Mouse (Mus musculus) myocyte (in vitro differentiated cells): ENCODE data around the gene Jagn1.

Experiments used
- MAX ChIP-seq: IDR thresholded peaks from one replicate; pipeline ENCODE4 v1.6.1; 2011; ENCODE audit warnings: low read depth, mild to moderate bottlenecking, control low read depth
- MYOD1 ChIP-seq, 3 experiments: IDR thresholded peaks; one replicate each; pipeline ENCODE4 v1.6.1; 2011; ENCODE audit warnings: control low read depth in 2 of 3, low read depth in 2 of 3, mild to moderate bottlenecking in 2 of 3, moderate library complexity in 1 of 3; ENCODE audit not compliant: insufficient read length in 2 of 3, control insufficient read depth in 1 of 3
- POLR2A ChIP-seq: IDR thresholded peaks from one replicate; pipeline ENCODE4 v1.6.1; 2011; ENCODE audit warnings: low read depth, mild to moderate bottlenecking, control low read depth, moderate library complexity; ENCODE audit not compliant: insufficient read length
- POLR2AphosphoS2 ChIP-seq: IDR thresholded peaks from one replicate; pipeline ENCODE4 v1.6.1; 2011; ENCODE audit warnings: low read depth, control low read depth; ENCODE audit not compliant: insufficient read length
- TCF12 ChIP-seq: IDR thresholded peaks from one replicate; pipeline ENCODE4 v1.6.1; 2011; ENCODE audit warnings: mild to moderate bottlenecking, control low read depth; ENCODE audit not compliant: poor library complexity, insufficient read depth, severe bottlenecking
- TCF3 ChIP-seq: IDR thresholded peaks from one replicate; pipeline ENCODE4 v1.6.1; 2011; ENCODE audit warnings: low read depth, control low read depth; ENCODE audit not compliant: insufficient read length
- USF1 ChIP-seq: IDR thresholded peaks from one replicate; pipeline ENCODE4 v1.6.1; 2011; ENCODE audit warnings: low read depth, mild to moderate bottlenecking, control low read depth, moderate library complexity

DNA sequence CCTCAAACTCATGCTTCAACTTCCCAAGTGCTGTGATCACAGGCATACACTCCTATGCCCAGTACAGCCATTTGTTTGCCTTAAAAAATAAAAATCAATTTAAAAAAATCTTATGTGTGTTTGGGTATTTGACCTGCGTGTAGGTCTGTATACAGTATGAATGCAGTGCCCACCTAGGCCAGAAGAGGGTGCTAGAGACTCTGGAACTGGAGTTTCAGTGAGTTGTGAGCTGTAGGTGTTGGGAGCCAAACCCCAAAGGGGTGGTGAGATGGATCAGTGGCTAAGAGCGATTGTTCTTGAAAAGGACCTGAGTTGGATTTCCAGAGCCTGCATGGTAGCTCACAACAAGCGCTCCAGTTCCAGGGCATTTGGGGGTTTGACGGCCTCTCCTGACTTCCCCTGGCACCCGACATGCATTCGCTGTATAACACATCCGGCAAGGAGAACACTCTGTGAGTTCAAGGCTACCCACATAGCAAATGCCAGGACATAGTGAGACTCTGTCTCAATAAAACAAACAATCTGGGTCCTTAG lies 1.2 kb upstream of the Jagn1 start:
- TF ChIP-seq POLR2A (no peak), TCF3 (no peak), MAX (no peak), POLR2AphosphoS2 (no peak), USF1 (no peak), TCF12 (no peak), MYOD1 (IDR thresholded peaks at IDR 0.05; ENCODE audit: control insufficient read depth in 1 of 3, insufficient read length in 2 of 3, low read depth in 2 of 3) (no peak)
